Mouse (Mus musculus) right cerebral cortex, adult 2 months (tissue): ENCODE results near the gene Gm28710.

Source experiments
- DNase-seq, 2 experiments: peaks; one replicate each; pipeline ENCODE4 v3.0.0; 2021 to 2022; ENCODE audit warnings: low spot score in 2 of 2

The Gm28710 gene

DNA sequence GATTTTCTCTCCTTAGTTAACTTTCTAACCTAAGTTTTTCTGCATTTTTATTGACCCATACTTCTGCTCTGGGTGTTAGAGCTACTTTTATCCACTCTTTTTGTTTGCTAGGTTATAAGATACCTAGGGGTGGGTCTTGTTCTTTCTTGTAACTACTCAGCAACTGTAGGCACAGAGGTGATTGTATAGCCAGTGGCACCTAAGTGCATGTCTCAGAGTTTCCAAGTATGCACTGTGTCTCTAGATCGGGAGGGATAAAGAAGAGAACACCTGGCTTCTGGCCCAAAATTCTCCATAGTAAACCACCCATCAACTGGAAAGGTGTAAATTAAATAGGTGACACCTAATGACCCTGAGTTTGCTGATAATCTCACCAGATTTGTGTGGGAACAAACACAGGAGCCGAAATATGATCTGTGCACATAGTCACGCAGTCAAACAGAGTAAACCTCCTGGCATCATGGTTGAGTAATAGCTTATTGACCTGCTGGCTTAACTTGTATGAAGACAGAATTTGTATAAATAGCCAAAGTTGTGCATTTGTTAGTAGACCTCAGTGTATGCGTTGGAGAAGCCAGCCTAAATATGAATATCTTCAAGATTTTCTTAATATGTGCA is at the start of gene Gm28710:
Gene Gm28710, plus strand, starts transcription at position 568 of the 618 bp plus-strand sequence.
- DNase-seq: no peak

DNA sequence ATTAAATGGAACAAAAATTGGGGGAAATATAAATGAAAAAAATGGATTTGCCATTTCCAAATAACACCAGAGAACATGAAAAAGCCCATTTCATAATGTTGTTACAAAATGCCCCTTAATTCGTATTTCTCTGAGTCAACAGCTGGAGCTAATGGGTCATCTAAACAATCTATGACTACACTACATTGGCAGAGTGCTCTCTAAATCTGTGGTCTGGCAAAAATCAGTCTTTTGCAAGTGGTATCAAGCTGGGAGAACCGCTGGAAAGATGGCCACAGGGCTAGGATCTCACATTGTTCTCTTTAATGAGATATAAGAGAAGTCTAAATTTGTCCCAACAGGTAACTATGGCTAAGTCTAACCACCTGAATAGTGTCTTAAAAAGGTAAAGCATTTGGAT is 14.4 kb upstream of the Gm28710 start:
- no peak for DNase-seq

GRCm38 (mm10) chr5:16778610-16779172 is 12.9 kb upstream of the Gm28710 start:
- no peak for DNase-seq

DNA sequence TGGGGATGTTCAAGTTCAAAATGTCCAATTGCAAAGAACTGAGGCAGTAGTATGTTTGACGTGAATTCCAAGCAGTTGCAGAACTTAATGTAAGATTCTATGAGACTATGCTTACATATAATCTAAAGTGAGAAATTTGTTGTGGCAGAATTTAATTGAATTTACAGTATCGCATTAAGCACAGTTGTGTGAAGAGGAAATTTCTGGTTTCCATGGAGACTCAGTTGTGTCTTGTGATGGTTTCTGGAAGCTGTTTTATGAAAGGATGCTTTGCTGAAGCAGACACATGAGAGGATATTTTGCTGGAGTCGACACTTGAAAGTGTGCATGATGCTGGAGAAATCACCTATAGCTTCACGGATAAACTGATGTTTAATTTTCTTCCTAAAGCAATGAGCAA is 6.0 kb upstream of the Gm28710 start:
- DNase-seq: no peak

DNA sequence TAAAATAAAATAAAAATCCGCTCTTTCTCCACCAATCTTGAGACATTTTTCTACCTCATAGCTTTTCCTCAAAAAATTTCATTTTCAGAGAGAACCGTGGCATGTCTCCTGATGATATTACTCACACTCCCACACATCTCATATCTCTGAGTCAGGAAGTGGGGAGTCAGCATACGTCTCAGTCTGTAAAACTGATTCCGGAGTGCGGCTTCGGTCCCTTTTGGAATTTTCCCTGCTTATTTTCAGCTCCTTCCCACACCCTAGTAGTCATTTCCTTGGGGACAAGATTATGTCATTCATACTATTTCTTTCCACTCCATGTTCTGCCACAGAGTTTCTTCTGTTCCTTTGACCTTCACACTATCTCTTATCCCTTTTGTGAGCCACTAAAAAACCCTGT is 3.4 kb downstream of the Gm28710 start:
- peak; percentile 21 to 40 for DNase-seq

- no peak for DNase-seq
These were observed 11.1 kb downstream of the Gm28710 start for GRCm38 (mm10) chr5:16802726-16803125.

- DNase-seq: no peak
These were observed 47.4 kb downstream of the Gm28710 start for GRCm38 (mm10) chr5:16838991-16839390.

DNA sequence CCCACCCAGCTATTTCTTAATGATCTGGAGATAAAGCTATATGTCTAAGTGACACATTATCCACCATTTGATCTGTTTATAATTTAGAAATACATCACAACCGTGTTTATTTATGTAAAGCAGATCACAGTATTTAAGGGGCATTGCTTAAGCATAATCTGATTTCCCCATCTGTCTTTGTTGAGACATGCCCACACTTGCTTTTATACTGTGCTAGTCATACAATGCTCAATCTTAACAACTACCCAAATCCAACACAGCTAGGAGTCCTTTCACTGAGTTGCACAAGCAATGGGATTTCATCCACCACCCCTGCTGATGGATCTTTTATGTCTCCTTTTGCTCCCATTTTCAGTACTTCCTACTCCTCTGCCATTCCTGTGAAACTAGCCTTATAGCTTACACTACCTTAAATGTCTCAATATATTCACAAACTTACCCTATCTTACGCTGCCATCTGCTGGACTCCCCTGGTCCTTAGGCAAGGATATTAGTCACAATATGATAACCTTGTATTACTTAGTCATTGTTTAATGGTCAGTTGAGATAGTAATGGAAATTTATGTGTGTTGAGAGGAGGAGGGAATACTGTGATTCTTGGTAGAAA is 77.8 kb downstream of the Gm28710 start:
- peak; percentile 76 for DNase-seq

DNA sequence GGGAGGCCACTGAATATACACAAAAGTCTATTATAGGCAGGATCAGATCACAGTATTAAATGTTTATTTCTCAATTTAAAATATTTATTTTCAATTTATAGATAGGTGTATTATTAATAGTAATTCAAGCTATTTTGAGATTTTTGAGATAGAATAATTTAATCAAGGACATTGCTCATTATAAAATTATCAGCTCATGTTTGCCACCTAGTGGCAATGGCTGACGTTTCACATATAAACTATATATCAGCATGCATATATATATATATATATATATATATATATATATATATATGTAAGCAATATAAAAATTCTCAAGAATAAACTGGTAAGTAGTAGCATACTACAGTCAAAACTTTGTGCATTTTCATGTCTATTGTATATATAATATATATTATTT is 102.6 kb downstream of the Gm28710 start:
- DNase-seq: peak; percentile 12 to 13

GRCm38 (mm10) chr5:16919791-16920190 is 128.2 kb downstream of the Gm28710 start:
- DNase-seq: no peak

- DNase-seq: no peak
These were observed 130.9 kb downstream of the Gm28710 start for GRCm38 (mm10) chr5:16922473-16922872.
